In genomic region chr9:44254508-44255135, GRCm38 (mm10) we compare ENCODE assay signal across 15 mouse cellular contexts. TPM values are rescaled to one million over a fixed set of nuclear protein-coding genes. Genes with fewer than 3 reads are reported as not detected.
DNase-seq lines count a peak whose midpoint lies in the region; ATAC-seq and TF ChIP-seq lines count a peak whose summit lies in the region.
"Had no signal": no experiment of that assay in that cellular context is flagged by ENCODE, and none has a peak within 500 bp of the region (broad histone marks: within the 10 kb centered on the region; RNA-seq: fewer than 3 reads in every experiment).

No protein-coding gene starts in this region.

- no peak overlapping the region for H3K4me3 ChIP-seq in intestine, embryonic 15.5 days (replicated peaks)
- no peak overlapping the region for H3K4me3 ChIP-seq in intestine, postnatal 0 days (ENCODE audit: low read depth, low read length)
- no peak overlapping the region for H3K4me3 ChIP-seq in forebrain, embryonic 11.5 days (ENCODE audit: low read depth, low read length)
- H3K4me3 ChIP-seq in hindbrain, embryonic 16.5 days (ENCODE audit: low read length), result no peak overlapping the region
- no peak overlapping the region for H3K4me3 ChIP-seq in midbrain, embryonic 16.5 days (ENCODE audit: low read depth, low read length)
- H3K4me3 ChIP-seq: erythroblast, embryonic 14.5 days had no signal

- peak; percentile 65 for DNase-seq in forebrain, embryonic 11.5 days (ENCODE audit: low spot score)
- no peak for DNase-seq in kidney, postnatal 25 days
- DNase-seq in right cerebral cortex, postnatal 25 days, result no peak
- no peak for DNase-seq in ovary, postnatal 36 days (ENCODE audit: low spot score)
- DNase-seq: gastrocnemius, postnatal 25 days; heart, postnatal 36 days; kidney, postnatal 36 days; lung, postnatal 14 days had no signal

- 14% methylated on average over 5 of the region's 5 CpGs for WGBS in intestine, embryonic 15.5 days
- WGBS in intestine, postnatal 0 days, result 18% methylated on average over 5 of the region's 5 CpGs
- 8% methylated on average over 5 of the region's 5 CpGs for WGBS in forebrain, embryonic 11.5 days
- WGBS in hindbrain, embryonic 16.5 days, result 8% methylated on average over 5 of the region's 5 CpGs
- WGBS in midbrain, embryonic 16.5 days, result 3% methylated on average over 5 of the region's 5 CpGs

- H3K4me2 ChIP-seq in intestine, embryonic 15.5 days (replicated peaks), result no peak overlapping the region
- no peak overlapping the region for H3K4me2 ChIP-seq in intestine, postnatal 0 days (replicated peaks; ENCODE audit: low read depth)
- no peak overlapping the region for H3K4me2 ChIP-seq in forebrain, embryonic 11.5 days (ENCODE audit: low read depth, low read length, severe bottlenecking)
- no peak overlapping the region; the same call in 1 of the 2 replicates for H3K4me2 ChIP-seq in hindbrain, embryonic 16.5 days (ENCODE audit: low read length)
- H3K4me2 ChIP-seq in midbrain, embryonic 16.5 days (ENCODE audit: low read length), result 0 out of 2 replicates have a peak overlapping the region, but pooled peaks have one; percentile 10

- H3K4me1 ChIP-seq in intestine, embryonic 15.5 days (replicated peaks), result peaks cover 8% of the 10 kb centered on the region; the same call in 1 of the 2 replicates
- H3K4me1 ChIP-seq in intestine, postnatal 0 days (replicated peaks; ENCODE audit: control insufficient read depth, insufficient read depth, low read length), result no peaks in the 10 kb centered on the region
- peaks cover 11% of the 10 kb centered on the region; the same call in 1 of the 2 replicates for H3K4me1 ChIP-seq in forebrain, embryonic 11.5 days (replicated peaks; ENCODE audit: control insufficient read depth, insufficient read depth, low read length)
- peaks cover 26% of the 10 kb centered on the region for H3K4me1 ChIP-seq in hindbrain, embryonic 16.5 days (ENCODE audit: control insufficient read depth, insufficient read depth, low read depth, low read length)
- H3K4me1 ChIP-seq in midbrain, embryonic 16.5 days (ENCODE audit: control insufficient read depth, insufficient read depth, low read length), result peaks cover 29% of the 10 kb centered on the region

- H3K9me3 ChIP-seq in intestine, embryonic 15.5 days, result no peaks in the 10 kb centered on the region
- H3K9me3 ChIP-seq in intestine, postnatal 0 days (ENCODE audit: control insufficient read depth), result no peaks in the 10 kb centered on the region
- no peaks in the 10 kb centered on the region for H3K9me3 ChIP-seq in forebrain, embryonic 11.5 days (ENCODE audit: control insufficient read depth, low read length)
- H3K9me3 ChIP-seq in hindbrain, embryonic 16.5 days (ENCODE audit: control insufficient read depth, low read length), result no peaks in the 10 kb centered on the region
- no peaks in the 10 kb centered on the region for H3K9me3 ChIP-seq in midbrain, embryonic 16.5 days (replicated peaks; ENCODE audit: control insufficient read depth, low read length, poor library complexity, severe bottlenecking)
- H3K9me3 ChIP-seq: G1E had no signal

- H3K27me3 ChIP-seq in intestine, embryonic 15.5 days (replicated peaks), result no peaks in the 10 kb centered on the region
- H3K27me3 ChIP-seq in intestine, postnatal 0 days (replicated peaks; ENCODE audit: control insufficient read depth, insufficient read depth, low read length), result no peaks in the 10 kb centered on the region
- H3K27me3 ChIP-seq in forebrain, embryonic 11.5 days (ENCODE audit: control insufficient read depth, insufficient read depth, low read length), result no peaks in the 10 kb centered on the region
- H3K27me3 ChIP-seq in hindbrain, embryonic 16.5 days (replicated peaks; ENCODE audit: control insufficient read depth, insufficient read depth, low read length), result no peaks in the 10 kb centered on the region
- no peaks in the 10 kb centered on the region for H3K27me3 ChIP-seq in midbrain, embryonic 16.5 days (ENCODE audit: control insufficient read depth, insufficient read depth, low read depth, low read length)

- no peak overlapping the region for H3K9ac ChIP-seq in intestine, embryonic 15.5 days
- H3K9ac ChIP-seq in intestine, postnatal 0 days (ENCODE audit: low read depth, low read length), result no peak overlapping the region
- H3K9ac ChIP-seq in forebrain, embryonic 11.5 days (ENCODE audit: low read length), result no peak overlapping the region
- H3K9ac ChIP-seq in hindbrain, embryonic 16.5 days (ENCODE audit: low read depth, low read length), result no peak overlapping the region
- H3K9ac ChIP-seq in midbrain, embryonic 16.5 days (ENCODE audit: low read depth, low read length), result no peak overlapping the region; the same call in 1 of the 2 replicates

- no peaks in the 10 kb centered on the region for H3K36me3 ChIP-seq in intestine, embryonic 15.5 days
- H3K36me3 ChIP-seq in intestine, postnatal 0 days (ENCODE audit: control insufficient read depth, insufficient read depth), result no peaks in the 10 kb centered on the region
- no peaks in the 10 kb centered on the region for H3K36me3 ChIP-seq in forebrain, embryonic 11.5 days (ENCODE audit: control insufficient read depth, insufficient read depth, low read length)
- no peaks in the 10 kb centered on the region for H3K36me3 ChIP-seq in hindbrain, embryonic 16.5 days (ENCODE audit: control insufficient read depth, insufficient read depth, low read length)
- H3K36me3 ChIP-seq in midbrain, embryonic 16.5 days (ENCODE audit: control insufficient read depth, insufficient read depth, low read length), result no peaks in the 10 kb centered on the region
- H3K36me3 ChIP-seq: G1E had no signal

- H3K27ac ChIP-seq in intestine, embryonic 15.5 days, result peak overlapping the region; percentile 15; the same call in 1 of the 2 replicates
- no peak overlapping the region for H3K27ac ChIP-seq in intestine, postnatal 0 days (ENCODE audit: low read depth, low read length)
- peak overlapping the region; percentile 80 for H3K27ac ChIP-seq in forebrain, embryonic 11.5 days (ENCODE audit: low read depth, low read length)
- peak overlapping the region; percentile 78 for H3K27ac ChIP-seq in hindbrain, embryonic 16.5 days (ENCODE audit: low read depth, low read length)
- peak overlapping the region; percentile 87 for H3K27ac ChIP-seq in midbrain, embryonic 16.5 days (ENCODE audit: low read length)

- TF ChIP-seq CTCF in intestine, postnatal 0 days (IDR thresholded peaks at IDR 0.05; ENCODE audit: low read depth), result no peak

- no peak for ATAC-seq in intestine, embryonic 15.5 days
- no peak for ATAC-seq in intestine, postnatal 0 days
- peak; percentile 69; the same call in 1 of the 2 replicates for ATAC-seq in forebrain, embryonic 11.5 days (replicated peaks; ENCODE audit: low FRiP score)
- ATAC-seq in hindbrain, embryonic 16.5 days, result peak; percentile 83
- peak; percentile 74 for ATAC-seq in midbrain, embryonic 16.5 days

RNA-seq across cellular contexts. Expression of gene Pdzd3, which starts 3.4 kb away (rescaled TPM):
- 11.7 and 12.9 TPM in 2 replicates for polyA plus RNA-seq in intestine, embryonic 15.5 days (2015; fragmentation: Nextera tagmentation; extraction: Ambion mirVana)
- 37.0 and 40.1 TPM in 2 replicates for polyA plus RNA-seq in intestine, postnatal 0 days (2015; fragmentation: Nextera tagmentation; extraction: Ambion mirVana)
- 0.16 TPM in 2 replicates for polyA plus RNA-seq in forebrain, embryonic 11.5 days (2014; fragmentation: Nextera tagmentation; extraction: Ambion mirVana)
- 0.38 and 0.40 TPM in 2 replicates for polyA plus RNA-seq in hindbrain, embryonic 16.5 days (2015; fragmentation: Nextera tagmentation; extraction: Ambion mirVana)
- 0.72 and 0.82 TPM in 2 replicates for polyA plus RNA-seq in midbrain, embryonic 16.5 days (2015; fragmentation: Nextera tagmentation; extraction: Ambion mirVana)
- polyA plus RNA-seq: erythroblast, embryonic 14.5 days; G1E had no signal

RNA-seq across cellular contexts. Expression of gene Nlrx1, which starts 13.8 kb away (rescaled TPM):
- 5.5 and 5.9 TPM in 2 replicates for polyA plus RNA-seq in intestine, embryonic 15.5 days (2015; fragmentation: Nextera tagmentation; extraction: Ambion mirVana)
- 4.6 TPM in 2 replicates for polyA plus RNA-seq in intestine, postnatal 0 days (2015; fragmentation: Nextera tagmentation; extraction: Ambion mirVana)
- polyA plus RNA-seq in forebrain, embryonic 11.5 days (2014; fragmentation: Nextera tagmentation; extraction: Ambion mirVana), result 3.2 and 3.6 TPM in 2 replicates
- 4.7 and 5.4 TPM in 2 replicates for polyA plus RNA-seq in hindbrain, embryonic 16.5 days (2015; fragmentation: Nextera tagmentation; extraction: Ambion mirVana)
- 5.1 and 6.1 TPM in 2 replicates for polyA plus RNA-seq in midbrain, embryonic 16.5 days (2015; fragmentation: Nextera tagmentation; extraction: Ambion mirVana)

RNA-seq across cellular contexts. Expression of gene Ccdc153, which starts 14.1 kb away (rescaled TPM):
- not detected in 2 replicates for polyA plus RNA-seq in intestine, embryonic 15.5 days (2015; fragmentation: Nextera tagmentation; extraction: Ambion mirVana)
- not detected in 2 replicates for polyA plus RNA-seq in intestine, postnatal 0 days (2015; fragmentation: Nextera tagmentation; extraction: Ambion mirVana)
- polyA plus RNA-seq in forebrain, embryonic 11.5 days (2014; fragmentation: Nextera tagmentation; extraction: Ambion mirVana), result not detected in 2 replicates
- polyA plus RNA-seq in hindbrain, embryonic 16.5 days (2015; fragmentation: Nextera tagmentation; extraction: Ambion mirVana), result not detected in 2 replicates
- 1.5 TPM in 1 of 2 replicates, not detected in the other for polyA plus RNA-seq in midbrain, embryonic 16.5 days (2015; fragmentation: Nextera tagmentation; extraction: Ambion mirVana)
- polyA plus RNA-seq: erythroblast, embryonic 14.5 days; G1E; urinary bladder, adult 2 months had no signal

RNA-seq across cellular contexts. Expression of gene Cbl, which starts 20.8 kb away (rescaled TPM):
- 13.2 and 14.8 TPM in 2 replicates for polyA plus RNA-seq in intestine, embryonic 15.5 days (2015; fragmentation: Nextera tagmentation; extraction: Ambion mirVana)
- 5.8 and 6.7 TPM in 2 replicates for polyA plus RNA-seq in intestine, postnatal 0 days (2015; fragmentation: Nextera tagmentation; extraction: Ambion mirVana)
- 25.9 and 26.2 TPM in 2 replicates for polyA plus RNA-seq in forebrain, embryonic 11.5 days (2014; fragmentation: Nextera tagmentation; extraction: Ambion mirVana)
- 17.4 and 20.3 TPM in 2 replicates for polyA plus RNA-seq in hindbrain, embryonic 16.5 days (2015; fragmentation: Nextera tagmentation; extraction: Ambion mirVana)
- polyA plus RNA-seq in midbrain, embryonic 16.5 days (2015; fragmentation: Nextera tagmentation; extraction: Ambion mirVana), result 21.7 and 26.5 TPM in 2 replicates

RNA-seq across cellular contexts. Expression of gene Abcg4, which starts 33.8 kb away (rescaled TPM):
- polyA plus RNA-seq in intestine, embryonic 15.5 days (2015; fragmentation: Nextera tagmentation; extraction: Ambion mirVana), result 2.5 and 2.9 TPM in 2 replicates
- 0.88 and 1.1 TPM in 2 replicates for polyA plus RNA-seq in intestine, postnatal 0 days (2015; fragmentation: Nextera tagmentation; extraction: Ambion mirVana)
- 6.7 and 9.6 TPM in 2 replicates for polyA plus RNA-seq in forebrain, embryonic 11.5 days (2014; fragmentation: Nextera tagmentation; extraction: Ambion mirVana)
- 33.7 and 36.2 TPM in 2 replicates for polyA plus RNA-seq in hindbrain, embryonic 16.5 days (2015; fragmentation: Nextera tagmentation; extraction: Ambion mirVana)
- 29.7 and 33.9 TPM in 2 replicates for polyA plus RNA-seq in midbrain, embryonic 16.5 days (2015; fragmentation: Nextera tagmentation; extraction: Ambion mirVana)

Comparison
In these comparisons a context has a peak if more than half of its experiments do, and no peak if none do; other contexts are left out.
1. ATAC-seq: peak in forebrain, embryonic 11.5 days (single experiment), hindbrain, embryonic 16.5 days (single experiment) and midbrain, embryonic 16.5 days (single experiment); none in intestine, embryonic 15.5 days (single experiment) and intestine, postnatal 0 days (single experiment).